Mouse (Mus musculus) small intestine, adult 10 weeks (tissue): ENCODE results near the gene Fthl17d. TPM values are rescaled to one million over a fixed set of nuclear protein-coding genes. Genes with fewer than 3 reads are reported as not detected.

Source experiments
- polyA plus RNA-seq: library from polyadenylated mRNA; stranded (reverse); fragments of 350-450 nt; fragmentation: Illumina TruSeq; extraction: RNeasy Lipid Tissue Mini Kit (QIAGEN cat#74804); gene quantifications from one replicate; pipeline ENCODE4 v1.2.3, GENCODE M21; 2014; ENCODE audit warnings: low replicate concordance

Gene Fthl17d
- polyA plus RNA-seq = not detected

GRCm38 (mm10) chrX:8986655-8987054, at the start of gene Fthl17d:
Gene Fthl17d, minus strand, starts transcription at chrX:8986755.

GRCm38 (mm10) chrX:9033193-9033592, 46.6 kb upstream of the Fthl17d start, which contains the start of gene Fthl17e:
Gene Fthl17e, plus strand, starts transcription at chrX:9033493.

GRCm38 (mm10) chrX:8976459-8976858, 10.1 kb downstream of the Fthl17d start, which contains the start of gene Fthl17c:
Gene Fthl17c, minus strand, starts transcription at chrX:8976559.

GRCm38 (mm10) chrX:8962875-8963274, 23.7 kb downstream of the Fthl17d start, which contains the start of gene Fthl17b:
Gene Fthl17b, minus strand, starts transcription at chrX:8962975.

Other genes with a start within 250 kb of the Fthl17d start
- not detected for gene Ssx9, start 238.3 kb downstream of the Fthl17d start, polyA plus RNA-seq
- not detected for gene Ssxb5, start 183.1 kb downstream of the Fthl17d start, polyA plus RNA-seq
- not detected for gene Gm6592, start 142.8 kb downstream of the Fthl17d start, polyA plus RNA-seq
- not detected for gene Gm5751, start 112.5 kb downstream of the Fthl17d start, polyA plus RNA-seq
- gene B630019K06Rik, start 94.4 kb downstream of the Fthl17d start, polyA plus RNA-seq = 3.1 TPM
- not detected for gene Fthl17b, start 23.8 kb downstream of the Fthl17d start, polyA plus RNA-seq
- gene Fthl17c, start 10.2 kb downstream of the Fthl17d start, polyA plus RNA-seq = not detected
- gene Fthl17e, start 46.7 kb upstream of the Fthl17d start, polyA plus RNA-seq = not detected
- not detected for gene Fthl17f, start 76.3 kb upstream of the Fthl17d start, polyA plus RNA-seq
- gene 4930402K13Rik, start 117.8 kb upstream of the Fthl17d start, polyA plus RNA-seq = not detected
- 0.45 TPM for gene Lancl3, start 213.1 kb upstream of the Fthl17d start, polyA plus RNA-seq